Mouse (Mus musculus): ENCODE results near the gene Vwa2. TPM values are rescaled to one million over a fixed set of nuclear protein-coding genes. Genes with fewer than 3 reads are reported as not detected.

Gene Vwa2
- polyA plus RNA-seq, 1 experiment from 2014 or later = 0.35 TPM

- no peak for ATAC-seq
- H3K27ac ChIP-seq (ENCODE audit: low read length) = no peak overlapping the region
- H3K4me3 ChIP-seq (replicated peaks; ENCODE audit: low read length) = no peak overlapping the region
- H3K9me3 ChIP-seq (ENCODE audit: control insufficient read depth, low read length) = no peaks in the 10 kb centered on the region
- no peaks in the 10 kb centered on the region for H3K27me3 ChIP-seq (replicated peaks; ENCODE audit: control insufficient read depth, insufficient read depth, low read length)
- H3K4me1 ChIP-seq (replicated peaks; ENCODE audit: control insufficient read depth, insufficient read depth, low read length) = no peaks in the 10 kb centered on the region
- WGBS = 73% methylated on average over 5 of the region's 5 CpGs
- no peak overlapping the region for H3K9ac ChIP-seq (replicated peaks; ENCODE audit: low read depth, low read length)
- H3K4me2 ChIP-seq (ENCODE audit: low read length) = no peak overlapping the region
- no peaks in the 10 kb centered on the region for H3K36me3 ChIP-seq (ENCODE audit: control insufficient read depth, insufficient read depth)
These were observed 47.7 kb downstream of the Vwa2 start for GRCm38 (mm10) chr19:56921744-56922143.

- no peak overlapping the region for H3K9ac ChIP-seq (replicated peaks; ENCODE audit: low read depth, low read length)
- H3K4me3 ChIP-seq (replicated peaks; ENCODE audit: low read length) = no peak overlapping the region
- no peak overlapping the region for H3K27ac ChIP-seq (ENCODE audit: low read length)
- H3K4me2 ChIP-seq (ENCODE audit: low read length) = no peak overlapping the region
- WGBS = 87% methylated on average over 3 of the region's 3 CpGs
- no peak for ATAC-seq
- no peaks in the 10 kb centered on the region for H3K4me1 ChIP-seq (replicated peaks; ENCODE audit: control insufficient read depth, insufficient read depth, low read length)
- no peaks in the 10 kb centered on the region for H3K27me3 ChIP-seq (replicated peaks; ENCODE audit: control insufficient read depth, insufficient read depth, low read length)
- no peaks in the 10 kb centered on the region for H3K9me3 ChIP-seq (ENCODE audit: control insufficient read depth, low read length)
- H3K36me3 ChIP-seq (ENCODE audit: control insufficient read depth, insufficient read depth) = no peaks in the 10 kb centered on the region
These were observed 55.3 kb downstream of the Vwa2 start for GRCm38 (mm10) chr19:56929392-56929791.

GRCm38 (mm10) chr19:56930029-56930428, 56.0 kb downstream of the Vwa2 start:
- Histone ChIP-seq H3K4me2 (ENCODE audit: low read length) (no peak overlapping the region), H3K36me3 (ENCODE audit: control insufficient read depth, insufficient read depth) (no peaks in the 10 kb centered on the region), H3K27me3 (replicated peaks; ENCODE audit: control insufficient read depth, insufficient read depth, low read length) (no peaks in the 10 kb centered on the region), H3K4me1 (replicated peaks; ENCODE audit: control insufficient read depth, insufficient read depth, low read length) (no peaks in the 10 kb centered on the region), H3K9me3 (ENCODE audit: control insufficient read depth, low read length) (no peaks in the 10 kb centered on the region), H3K4me3 (replicated peaks; ENCODE audit: low read length) (no peak overlapping the region), H3K27ac (ENCODE audit: low read length) (no peak overlapping the region), H3K9ac (replicated peaks; ENCODE audit: low read depth, low read length) (no peak overlapping the region)
- ATAC-seq = no peak
- 89% methylated on average over 9 of the region's 9 CpGs for WGBS

GRCm38 (mm10) chr19:56933800-56934199, 59.8 kb downstream of the Vwa2 start:
- no peaks in the 10 kb centered on the region for H3K4me1 ChIP-seq (replicated peaks; ENCODE audit: control insufficient read depth, insufficient read depth, low read length)
- H3K27me3 ChIP-seq (replicated peaks; ENCODE audit: control insufficient read depth, insufficient read depth, low read length) = no peaks in the 10 kb centered on the region
- H3K9ac ChIP-seq (replicated peaks; ENCODE audit: low read depth, low read length) = no peak overlapping the region
- H3K4me3 ChIP-seq (replicated peaks; ENCODE audit: low read length) = no peak overlapping the region
- H3K36me3 ChIP-seq (ENCODE audit: control insufficient read depth, insufficient read depth) = no peaks in the 10 kb centered on the region
- H3K27ac ChIP-seq (ENCODE audit: low read length) = no peak overlapping the region
- WGBS = 83% methylated on average over 3 of the region's 3 CpGs
- H3K4me2 ChIP-seq (ENCODE audit: low read length) = no peak overlapping the region
- no peaks in the 10 kb centered on the region for H3K9me3 ChIP-seq (ENCODE audit: control insufficient read depth, low read length)
- ATAC-seq = no peak

GRCm38 (mm10) chr19:56935111-56935510, 61.1 kb downstream of the Vwa2 start:
- Histone ChIP-seq H3K4me3 (replicated peaks; ENCODE audit: low read length) (no peak overlapping the region), H3K4me2 (ENCODE audit: low read length) (no peak overlapping the region), H3K36me3 (ENCODE audit: control insufficient read depth, insufficient read depth) (no peaks in the 10 kb centered on the region), H3K9me3 (ENCODE audit: control insufficient read depth, low read length) (no peaks in the 10 kb centered on the region), H3K27ac (ENCODE audit: low read length) (no peak overlapping the region), H3K4me1 (replicated peaks; ENCODE audit: control insufficient read depth, insufficient read depth, low read length) (no peaks in the 10 kb centered on the region), H3K27me3 (replicated peaks; ENCODE audit: control insufficient read depth, insufficient read depth, low read length) (no peaks in the 10 kb centered on the region), H3K9ac (replicated peaks; ENCODE audit: low read depth, low read length) (no peak overlapping the region)
- 93% methylated on average over 6 of the region's 6 CpGs for WGBS
- ATAC-seq = no peak

- 88% methylated on average over 7 of the region's 7 CpGs for WGBS
- no peaks in the 10 kb centered on the region for H3K9me3 ChIP-seq (ENCODE audit: control insufficient read depth, low read length)
- ATAC-seq = no peak
- no peak overlapping the region for H3K9ac ChIP-seq (replicated peaks; ENCODE audit: low read depth, low read length)
- no peaks in the 10 kb centered on the region for H3K4me1 ChIP-seq (replicated peaks; ENCODE audit: control insufficient read depth, insufficient read depth, low read length)
- no peak overlapping the region for H3K27ac ChIP-seq (ENCODE audit: low read length)
- H3K4me3 ChIP-seq (replicated peaks; ENCODE audit: low read length) = no peak overlapping the region
- H3K27me3 ChIP-seq (replicated peaks; ENCODE audit: control insufficient read depth, insufficient read depth, low read length) = no peaks in the 10 kb centered on the region
- H3K4me2 ChIP-seq (ENCODE audit: low read length) = no peak overlapping the region
- no peaks in the 10 kb centered on the region for H3K36me3 ChIP-seq (ENCODE audit: control insufficient read depth, insufficient read depth)
These were observed 61.7 kb downstream of the Vwa2 start for GRCm38 (mm10) chr19:56935777-56936176.

- ATAC-seq = no peak
- no peak overlapping the region for H3K4me3 ChIP-seq (replicated peaks; ENCODE audit: low read length)
- H3K27me3 ChIP-seq (replicated peaks; ENCODE audit: control insufficient read depth, insufficient read depth, low read length) = no peaks in the 10 kb centered on the region
- 98% methylated on average over 8 of the region's 8 CpGs for WGBS
- no peak overlapping the region for H3K9ac ChIP-seq (replicated peaks; ENCODE audit: low read depth, low read length)
- no peaks in the 10 kb centered on the region for H3K4me1 ChIP-seq (replicated peaks; ENCODE audit: control insufficient read depth, insufficient read depth, low read length)
- H3K36me3 ChIP-seq (ENCODE audit: control insufficient read depth, insufficient read depth) = no peaks in the 10 kb centered on the region
- H3K4me2 ChIP-seq (ENCODE audit: low read length) = no peak overlapping the region
- no peak overlapping the region for H3K27ac ChIP-seq (ENCODE audit: low read length)
- H3K9me3 ChIP-seq (ENCODE audit: control insufficient read depth, low read length) = no peaks in the 10 kb centered on the region
These were observed 62.2 kb downstream of the Vwa2 start for GRCm38 (mm10) chr19:56936253-56936652.

- ATAC-seq = no peak
These were observed 63.9 kb downstream of the Vwa2 start for GRCm38 (mm10) chr19:56937911-56938310.

GRCm38 (mm10) chr19:56939826-56940225, 65.8 kb downstream of the Vwa2 start:
- H3K4me3 ChIP-seq (replicated peaks; ENCODE audit: low read length) = no peak overlapping the region
- H3K4me1 ChIP-seq (replicated peaks; ENCODE audit: control insufficient read depth, insufficient read depth, low read length) = no peaks in the 10 kb centered on the region
- no peak overlapping the region for H3K27ac ChIP-seq (ENCODE audit: low read length)
- no peaks in the 10 kb centered on the region for H3K9me3 ChIP-seq (ENCODE audit: control insufficient read depth, low read length)
- no peaks in the 10 kb centered on the region for H3K27me3 ChIP-seq (replicated peaks; ENCODE audit: control insufficient read depth, insufficient read depth, low read length)
- no peak overlapping the region for H3K9ac ChIP-seq (replicated peaks; ENCODE audit: low read depth, low read length)
- H3K36me3 ChIP-seq (ENCODE audit: control insufficient read depth, insufficient read depth) = no peaks in the 10 kb centered on the region
- H3K4me2 ChIP-seq (ENCODE audit: low read length) = no peak overlapping the region
- WGBS = 92% methylated on average over 9 of the region's 9 CpGs
- no peak for ATAC-seq

More at GRCm38 (mm10) chr19:56937911-56938310, 63.9 kb downstream of the Vwa2 start:
- Histone ChIP-seq H3K27me3 (replicated peaks; ENCODE audit: control insufficient read depth, insufficient read depth, low read length) (no peaks in the 10 kb centered on the region), H3K9ac (replicated peaks; ENCODE audit: low read depth, low read length) (no peak overlapping the region), H3K9me3 (ENCODE audit: control insufficient read depth, low read length) (no peaks in the 10 kb centered on the region), H3K4me1 (replicated peaks; ENCODE audit: control insufficient read depth, insufficient read depth, low read length) (no peaks in the 10 kb centered on the region), H3K4me2 (ENCODE audit: low read length) (no peak overlapping the region), H3K27ac (ENCODE audit: low read length) (no peak overlapping the region), H3K36me3 (ENCODE audit: control insufficient read depth, insufficient read depth) (no peaks in the 10 kb centered on the region), H3K4me3 (replicated peaks; ENCODE audit: low read length) (no peak overlapping the region)
- 96% methylated on average over 5 of the region's 5 CpGs for WGBS

GRCm38 (mm10) chr19:56940507-56940906, 66.5 kb downstream of the Vwa2 start:
- Histone ChIP-seq H3K4me3 (replicated peaks; ENCODE audit: low read length) (no peak overlapping the region), H3K9me3 (ENCODE audit: control insufficient read depth, low read length) (no peaks in the 10 kb centered on the region), H3K9ac (replicated peaks; ENCODE audit: low read depth, low read length) (no peak overlapping the region), H3K36me3 (ENCODE audit: control insufficient read depth, insufficient read depth) (no peaks in the 10 kb centered on the region), H3K4me2 (ENCODE audit: low read length) (no peak overlapping the region), H3K4me1 (replicated peaks; ENCODE audit: control insufficient read depth, insufficient read depth, low read length) (no peaks in the 10 kb centered on the region), H3K27ac (ENCODE audit: low read length) (no peak overlapping the region), H3K27me3 (replicated peaks; ENCODE audit: control insufficient read depth, insufficient read depth, low read length) (no peaks in the 10 kb centered on the region)
- ATAC-seq = no peak
- WGBS = 92% methylated on average over 11 of the region's 11 CpGs

Data from forebrain, embryonic 16.5 days (tissue).